Mouse (Mus musculus): Measurements from ENCODE around the gene Irf4.
A peak's percentile ranks its signal among the peaks of the same experiment; 100 is the strongest.

Irf4 gene

DNA sequence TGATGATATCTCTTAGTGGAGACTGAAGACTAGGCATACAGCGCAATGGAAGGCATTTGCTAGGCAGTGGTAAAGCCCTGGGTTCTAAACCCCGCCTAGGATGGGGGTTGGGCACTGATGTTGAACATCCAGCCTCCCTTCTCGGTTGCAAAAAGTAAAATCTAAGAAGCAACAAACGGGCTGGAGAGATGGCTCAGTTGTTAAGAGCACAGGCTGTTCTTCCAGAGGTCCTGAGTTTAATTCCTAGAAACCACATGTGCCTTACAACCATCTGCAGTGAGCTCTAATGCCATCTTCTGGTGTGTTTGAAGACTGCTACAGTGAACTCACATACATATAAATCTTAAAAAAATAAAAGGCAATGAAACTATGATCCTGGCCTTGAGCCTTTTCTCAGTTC lies 13.2 kb downstream of the Irf4 start:
- peak; percentile 42 for DNase-seq (ENCODE audit: low read depth, low spot score)

- DNase-seq (ENCODE audit: low read depth, low spot score), result peak; percentile 76
These were observed 15.2 kb downstream of the Irf4 start for GRCm38 (mm10) chr13:30764014-30764740.

- no peak for DNase-seq (ENCODE audit: low read depth, low spot score)
These were observed 16.9 kb downstream of the Irf4 start for GRCm38 (mm10) chr13:30765906-30766305.

DNA sequence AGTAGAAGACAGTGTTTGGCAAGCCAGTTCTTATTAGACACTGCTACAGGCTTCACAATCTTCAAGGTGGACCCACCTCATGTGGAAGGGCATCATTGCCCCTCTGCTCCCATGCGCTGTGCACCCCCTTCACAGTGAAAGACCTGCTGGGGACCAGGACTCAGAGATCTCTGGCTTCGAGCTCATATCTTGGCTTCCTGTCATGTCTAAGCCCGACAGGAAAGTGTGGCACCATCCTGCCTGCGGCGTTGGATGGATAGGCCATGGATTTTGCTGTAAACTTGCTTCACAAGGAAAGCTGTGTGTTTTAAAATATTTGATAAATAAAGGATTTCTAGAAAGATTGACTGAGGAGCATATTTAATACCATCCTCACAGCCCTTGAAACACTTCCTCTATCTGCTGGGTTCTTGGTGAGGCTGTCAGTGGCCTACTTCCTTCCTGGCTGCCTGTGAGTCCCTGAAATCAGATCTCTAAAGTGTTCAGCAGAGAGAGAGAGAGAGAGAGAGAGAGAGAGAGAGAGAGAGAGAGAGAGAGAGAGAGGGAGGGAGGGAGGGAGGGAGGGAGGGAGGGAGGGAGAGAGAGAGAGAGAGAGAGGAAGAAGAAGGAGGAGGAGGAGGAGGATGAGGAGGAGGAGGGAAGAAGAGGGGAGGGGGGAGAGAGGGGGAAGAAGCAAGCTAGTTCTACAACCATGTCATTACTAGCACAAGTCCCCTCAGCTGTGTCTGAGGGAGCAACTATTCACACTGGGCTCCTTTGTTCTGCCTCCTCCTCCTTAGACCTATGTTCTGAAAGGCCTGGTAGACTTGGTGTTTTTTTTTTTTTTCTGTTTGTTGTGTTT lies 17.8 kb downstream of the Irf4 start:
- DNase-seq (ENCODE audit: low read depth, low spot score), result no peak

GRCm38 (mm10) chr13:30767477-30768127 lies 18.6 kb downstream of the Irf4 start:
- DNase-seq (ENCODE audit: low read depth, low spot score), result no peak

- no peak for DNase-seq (ENCODE audit: low read depth, low spot score)
These were observed 27.0 kb downstream of the Irf4 start for GRCm38 (mm10) chr13:30776021-30776420.

- no peak for DNase-seq (ENCODE audit: low read depth, low spot score)
These were observed 28.7 kb downstream of the Irf4 start for GRCm38 (mm10) chr13:30777678-30778179.

DNA sequence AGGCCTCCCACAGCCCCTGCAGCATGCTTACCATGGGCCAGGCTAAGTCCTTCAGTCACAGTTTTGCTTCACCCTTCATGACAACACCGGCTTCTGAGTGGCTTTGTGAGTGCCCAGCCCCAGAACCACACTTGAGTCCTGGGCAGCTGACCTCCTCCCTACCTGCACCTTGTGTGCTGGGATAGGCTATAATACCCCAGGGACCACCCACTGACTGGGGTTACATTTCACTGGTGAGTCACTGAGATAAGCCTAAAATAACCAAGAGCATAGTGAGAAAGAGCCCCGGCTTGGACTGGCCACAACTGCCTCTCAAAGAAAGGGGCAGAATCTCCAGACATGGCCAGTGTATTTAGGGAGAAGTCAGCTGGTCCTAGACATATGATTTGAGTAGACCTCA lies 32.9 kb downstream of the Irf4 start:
- no peak for DNase-seq (ENCODE audit: low read depth, low spot score)

DNA sequence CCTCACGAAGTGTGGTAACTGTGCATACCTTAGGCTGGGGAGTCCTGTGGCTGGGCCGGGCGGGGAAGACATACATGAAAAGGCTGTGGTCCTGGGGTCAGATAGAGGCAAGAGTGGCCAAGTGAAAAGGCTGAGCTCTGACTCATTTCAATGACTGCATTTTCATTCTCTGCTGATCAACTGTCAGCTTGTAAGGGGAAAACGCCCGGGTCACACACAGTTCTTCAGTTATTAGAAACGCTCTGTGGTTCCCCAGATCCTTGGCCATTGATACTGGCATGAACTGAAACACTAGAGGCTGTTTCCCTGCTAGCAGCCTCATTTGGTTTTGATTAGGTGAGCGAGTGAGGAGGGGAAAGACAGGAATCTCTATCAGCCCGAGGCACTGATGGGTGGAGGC lies 33.4 kb downstream of the Irf4 start:
- no peak for DNase-seq (ENCODE audit: low read depth, low spot score)

DNA sequence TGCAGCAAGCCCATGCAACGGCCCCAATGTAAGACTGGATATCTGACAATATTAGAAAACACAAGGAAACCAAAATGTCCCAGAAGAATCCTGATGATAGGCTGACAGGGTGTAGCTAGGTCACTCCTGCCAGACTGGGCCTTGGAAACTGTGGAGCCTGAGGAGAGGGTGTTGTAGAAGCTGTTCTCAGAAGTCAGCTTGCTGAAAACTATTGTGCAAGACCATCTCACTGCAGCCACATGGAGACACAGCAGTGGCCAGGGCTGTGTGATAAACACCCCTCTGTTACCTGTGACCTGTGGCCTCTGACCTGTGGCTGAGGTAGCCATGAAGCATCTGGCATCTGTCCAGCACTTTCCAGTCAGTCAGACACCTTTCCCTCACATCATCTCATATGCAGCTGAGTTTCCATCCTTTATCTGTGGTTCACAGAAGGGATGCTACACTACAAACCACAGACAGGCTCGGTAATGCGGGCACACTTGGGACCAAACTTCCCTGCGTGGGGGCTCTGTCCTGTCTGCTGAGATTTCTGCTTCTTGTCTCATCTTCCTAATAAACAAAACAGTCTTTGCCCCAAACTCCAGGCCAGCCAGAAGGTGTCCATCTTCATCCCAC lies 36.5 kb downstream of the Irf4 start:
- no peak for DNase-seq (ENCODE audit: low read depth, low spot score)

DNA sequence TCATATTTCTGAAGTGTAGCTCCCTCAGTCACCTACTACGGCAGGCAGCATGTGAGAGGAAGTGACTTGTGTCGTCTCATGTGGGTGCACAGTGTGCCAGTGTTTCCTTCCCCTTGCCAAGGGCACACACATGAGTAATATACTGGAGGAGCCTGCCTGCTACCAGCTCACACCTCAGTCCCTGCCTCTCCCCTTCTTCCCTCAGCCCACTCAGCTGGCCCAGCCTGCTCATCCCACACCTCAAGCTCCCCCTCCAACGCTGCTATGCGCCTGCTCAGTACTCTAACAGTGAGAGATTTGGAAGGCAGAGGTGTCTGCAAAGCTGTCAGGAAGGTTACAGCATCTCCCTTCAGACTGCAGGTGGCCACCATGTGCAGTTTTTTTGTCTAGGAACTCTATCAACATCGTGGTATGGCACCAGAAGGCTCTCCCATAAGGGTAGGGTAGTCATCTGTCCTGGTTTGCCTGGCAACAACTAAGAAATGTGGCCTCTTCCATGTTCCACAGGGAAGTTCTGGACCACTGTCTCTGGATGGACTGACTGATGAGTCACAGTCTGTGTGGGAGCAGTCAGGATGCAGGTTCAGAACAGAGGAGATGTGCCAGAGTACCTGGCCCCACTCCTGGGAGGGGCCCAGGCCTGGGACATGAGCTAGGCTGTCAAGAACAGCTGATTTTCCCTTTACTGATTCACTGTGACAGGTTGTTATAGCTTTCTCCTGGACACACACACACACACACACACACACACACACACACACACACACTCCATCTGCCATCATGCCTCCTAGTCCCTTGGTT lies 37.4 kb downstream of the Irf4 start:
- DNase-seq (ENCODE audit: low read depth, low spot score), result peak; percentile 44

DNA sequence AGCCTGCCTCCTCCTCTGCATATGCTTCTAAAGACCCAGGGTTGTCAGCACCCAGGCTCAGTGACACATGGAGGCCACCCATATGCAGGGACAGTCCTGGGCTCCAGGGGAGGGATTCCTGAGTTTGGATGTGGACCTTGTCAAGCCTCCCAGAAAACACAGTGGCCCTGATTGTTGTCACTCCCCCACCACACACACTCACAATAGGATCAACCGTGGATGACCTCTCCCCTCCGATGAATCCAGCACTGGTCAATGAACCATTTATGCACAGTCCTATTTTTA lies 38.0 kb downstream of the Irf4 start:
- no peak for DNase-seq (ENCODE audit: low read depth, low spot score)

- no peak for DNase-seq (ENCODE audit: low read depth, low spot score)
These were observed 38.5 kb downstream of the Irf4 start for GRCm38 (mm10) chr13:30787556-30787955.

- no peak for DNase-seq (ENCODE audit: low read depth, low spot score)
These were observed 38.9 kb downstream of the Irf4 start for GRCm38 (mm10) chr13:30787960-30788359.

GRCm38 (mm10) chr13:30788421-30788820 lies 39.4 kb downstream of the Irf4 start:
- DNase-seq (ENCODE audit: low read depth, low spot score), result no peak

- DNase-seq (ENCODE audit: low read depth, low spot score), result no peak
These were observed 41.0 kb downstream of the Irf4 start for GRCm38 (mm10) chr13:30790016-30790415.

DNA sequence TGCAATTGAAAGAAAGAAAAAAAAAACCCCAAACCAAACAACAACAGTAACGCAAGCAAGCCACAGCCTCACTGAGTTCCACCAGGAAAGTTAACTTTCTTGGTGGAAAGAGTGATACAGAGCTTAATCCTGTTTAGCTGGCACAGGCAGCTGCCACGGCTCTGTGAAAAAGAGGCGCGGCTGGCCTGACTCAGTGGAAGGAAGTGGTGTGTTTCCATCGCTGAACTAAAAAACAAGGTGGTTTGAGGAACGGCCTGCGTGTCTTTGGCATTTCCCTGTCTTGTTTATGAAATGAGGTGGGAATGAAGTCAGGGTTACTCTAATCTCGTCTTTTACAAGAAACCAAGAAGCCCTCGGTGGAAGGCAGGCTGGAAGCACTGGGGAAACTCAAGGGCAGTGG lies 43.3 kb downstream of the Irf4 start:
- DNase-seq (ENCODE audit: low read depth, low spot score), result no peak

DNA sequence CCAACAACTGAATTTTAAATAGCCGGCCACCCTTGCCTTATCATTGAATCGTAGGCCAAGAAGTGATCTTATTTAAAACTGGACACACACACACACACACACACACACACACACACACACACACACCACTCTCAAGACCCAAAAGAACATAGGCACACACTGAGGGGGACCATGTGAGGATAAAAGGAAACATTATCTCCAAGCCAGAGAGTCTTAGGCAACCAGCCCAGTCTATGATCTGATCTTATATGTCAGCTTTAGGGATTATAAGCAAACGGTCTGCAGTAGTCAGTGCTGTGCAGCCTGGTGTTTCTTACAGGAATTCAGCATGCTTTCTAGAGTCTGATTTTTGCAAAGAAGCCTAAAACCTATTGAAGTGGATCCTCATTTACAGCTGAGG lies 43.7 kb downstream of the Irf4 start:
- DNase-seq (ENCODE audit: low read depth, low spot score), result no peak

GRCm38 (mm10) chr13:30793196-30793595 lies 44.2 kb downstream of the Irf4 start:
- DNase-seq (ENCODE audit: low read depth, low spot score), result no peak

DNA sequence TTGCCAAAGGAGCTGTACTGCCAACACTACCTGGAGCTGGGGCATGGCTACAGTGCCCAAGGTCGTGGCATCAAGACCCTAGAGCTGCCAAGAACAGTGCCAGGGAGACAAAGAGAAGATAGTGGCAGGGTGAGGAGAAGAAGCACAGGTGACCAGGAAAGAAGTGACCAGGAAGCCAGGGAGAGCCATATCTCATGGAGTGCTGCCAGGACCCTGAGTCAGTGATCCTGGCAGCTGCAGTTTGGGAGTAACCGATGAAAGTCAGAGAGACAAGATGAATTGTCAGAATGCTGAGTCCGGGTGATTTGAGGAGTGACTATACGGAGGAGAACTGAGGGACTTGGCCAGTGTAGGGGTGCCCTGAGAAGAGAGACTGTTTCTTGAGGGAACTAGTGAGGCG lies 44.6 kb downstream of the Irf4 start:
- no peak for DNase-seq (ENCODE audit: low read depth, low spot score)

DNA sequence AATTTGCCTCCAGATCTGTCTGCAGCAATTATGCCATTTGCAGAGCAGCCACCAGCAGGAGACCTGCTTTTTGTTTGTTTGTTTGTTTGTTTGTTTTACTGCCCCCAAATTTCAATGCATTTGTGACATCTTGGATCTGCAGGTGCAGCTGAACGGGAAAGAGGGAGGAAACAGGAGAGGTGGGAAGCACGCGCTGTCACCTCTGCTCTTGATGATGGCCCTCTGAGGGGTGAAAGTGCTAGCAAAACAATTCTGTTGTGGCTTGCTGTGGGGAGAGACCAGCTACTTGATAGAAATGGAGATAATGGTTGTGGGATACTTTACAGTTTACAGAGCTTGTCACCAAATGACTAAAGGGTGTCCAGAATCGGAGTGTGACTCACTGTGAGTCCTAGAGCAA lies 46.9 kb downstream of the Irf4 start:
- no peak for DNase-seq (ENCODE audit: low read depth, low spot score)

Measured in A20 (cell line).